Mouse (Mus musculus): ENCODE results near the gene Stk11.
A peak's percentile ranks its signal among the peaks of the same experiment; 100 is the strongest.

The Stk11 gene

DNA sequence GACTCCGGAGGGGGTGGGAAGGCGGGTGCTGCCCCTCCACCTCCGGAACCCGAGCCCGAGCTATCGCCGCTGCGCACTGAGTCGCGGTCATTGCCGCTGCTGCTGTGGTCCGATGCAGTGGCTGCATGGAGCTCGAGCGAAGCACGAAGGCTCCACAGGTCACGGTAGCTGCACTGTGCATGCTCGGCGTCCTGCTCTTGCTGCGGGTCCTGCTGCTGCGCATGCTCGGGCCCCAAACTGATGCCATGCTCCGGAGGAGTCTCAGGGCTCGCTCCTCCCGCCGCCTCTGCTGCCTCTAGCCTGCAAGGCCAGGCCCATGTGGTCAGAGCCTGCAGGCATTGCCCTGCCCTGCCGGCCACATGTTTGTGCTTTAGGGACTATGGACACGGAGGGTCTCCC, 16.3 kb downstream of the Stk11 start:
- DNase-seq, result no peak

DNA sequence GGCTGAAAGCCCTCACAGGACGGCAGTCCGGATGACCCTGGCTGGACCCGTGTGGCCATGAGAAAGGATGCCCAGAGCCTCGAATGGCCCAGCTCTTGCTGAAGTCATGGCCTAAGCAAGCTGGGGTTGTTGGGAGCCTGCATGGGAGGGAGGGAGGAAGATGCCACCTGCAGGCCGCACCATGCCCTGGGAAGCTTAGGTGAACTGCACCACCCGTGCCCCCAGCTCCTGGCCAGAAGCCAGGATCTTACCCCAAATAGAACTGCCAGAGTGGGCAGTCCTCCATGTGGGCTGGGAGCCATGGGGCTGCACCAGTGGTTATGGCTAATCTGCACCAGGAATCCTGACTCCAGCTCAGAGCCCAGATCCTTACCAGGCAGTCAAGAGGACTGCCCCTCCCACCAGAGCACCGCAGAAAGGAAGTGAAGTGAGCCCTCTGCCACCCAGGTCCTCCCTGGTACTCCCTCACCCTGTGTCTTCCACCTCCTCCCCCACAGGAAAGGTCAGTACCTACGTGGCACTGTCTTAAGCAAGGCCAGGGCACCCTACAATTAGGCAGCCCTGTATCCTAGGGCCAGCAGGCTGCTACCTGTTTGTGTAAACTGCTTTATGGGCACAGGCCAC, 17.7 kb downstream of the Stk11 start:
- peak; percentile 45 for DNase-seq

- DNase-seq, result no peak
Observed at GRCm38 (mm10) chr10:80134421-80134820, 18.8 kb downstream of the Stk11 start.

DNA sequence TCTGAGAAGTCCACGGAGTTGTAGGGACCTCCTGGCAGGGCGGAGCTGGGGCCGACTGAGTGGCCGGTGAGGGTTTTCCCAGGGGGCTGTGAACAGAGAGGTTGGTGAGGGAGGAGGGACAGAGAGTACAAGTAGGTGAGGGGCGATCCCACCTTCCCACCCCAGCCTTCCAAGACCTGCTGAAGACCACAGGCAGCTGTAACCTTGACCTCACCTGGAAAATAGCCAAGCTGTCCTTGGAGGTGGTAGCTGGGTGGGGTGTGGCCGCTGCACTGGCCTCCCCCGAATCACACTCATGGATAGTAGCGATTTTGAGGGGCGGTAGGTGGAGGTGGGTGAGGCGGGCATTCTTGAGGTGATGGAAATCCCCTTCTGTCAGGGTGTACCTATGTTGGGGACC, 19.6 kb downstream of the Stk11 start:
- DNase-seq, result no peak

DNA sequence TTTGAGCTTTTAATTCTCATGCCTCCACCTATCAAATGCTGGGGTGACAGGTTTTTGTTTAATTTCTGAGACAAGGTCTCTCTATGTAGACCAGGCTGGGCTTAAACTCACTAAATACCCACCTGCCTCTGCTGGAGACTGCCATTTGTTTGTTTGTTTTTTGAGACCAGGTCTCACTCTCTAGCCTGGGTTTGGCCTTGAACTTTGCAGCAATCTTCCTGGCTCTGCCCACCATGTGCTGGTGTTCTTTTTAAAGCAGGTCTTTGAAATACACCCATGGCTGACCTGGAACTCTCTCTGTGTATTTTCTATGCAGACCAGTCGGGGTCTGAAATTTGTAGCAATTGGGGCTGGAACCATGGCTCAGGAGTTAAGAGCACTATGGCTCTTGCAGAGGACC, 20.0 kb downstream of the Stk11 start:
- no peak for DNase-seq

DNA sequence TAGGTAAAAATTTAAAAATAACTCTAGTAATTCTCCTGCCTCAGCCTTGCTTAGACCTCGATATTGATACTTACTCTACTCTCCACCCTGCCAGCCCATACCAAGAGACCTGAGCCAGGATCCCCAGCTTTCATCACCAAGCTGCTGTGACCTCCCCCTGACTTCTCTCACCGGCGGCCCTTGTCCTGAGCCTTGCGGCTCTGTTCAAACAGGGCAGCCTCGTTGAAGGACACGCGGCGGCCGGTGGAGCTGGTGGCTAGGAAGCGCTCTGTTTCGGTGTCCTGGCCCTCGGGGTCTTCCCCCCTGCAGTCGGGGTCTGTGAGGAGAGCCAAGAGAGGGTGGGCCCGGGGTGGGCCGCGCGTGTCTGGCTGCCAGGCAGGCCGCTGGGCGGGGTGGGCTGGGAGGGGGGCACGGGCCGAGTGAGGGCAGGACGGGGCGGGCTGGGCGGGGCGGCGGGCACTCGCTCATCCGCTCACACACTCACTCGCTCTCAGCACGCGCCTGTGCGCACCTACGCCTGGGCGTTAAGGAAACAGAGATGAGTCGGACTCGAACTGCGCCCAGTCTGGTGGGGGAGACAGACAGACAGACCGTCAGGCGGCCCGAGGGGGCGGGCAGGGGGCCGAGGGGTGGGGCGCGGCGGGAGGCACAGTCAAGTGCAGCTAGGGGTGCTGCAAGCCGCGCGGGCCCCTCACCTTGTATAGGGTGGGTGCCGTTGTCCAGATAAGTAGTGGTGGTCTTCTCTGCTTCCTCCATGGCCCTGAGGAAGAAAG, 20.8 kb downstream of the Stk11 start:
- DNase-seq, result no peak

- no peak for DNase-seq
Observed at GRCm38 (mm10) chr10:80136952-80137625, 21.5 kb downstream of the Stk11 start.

DNA sequence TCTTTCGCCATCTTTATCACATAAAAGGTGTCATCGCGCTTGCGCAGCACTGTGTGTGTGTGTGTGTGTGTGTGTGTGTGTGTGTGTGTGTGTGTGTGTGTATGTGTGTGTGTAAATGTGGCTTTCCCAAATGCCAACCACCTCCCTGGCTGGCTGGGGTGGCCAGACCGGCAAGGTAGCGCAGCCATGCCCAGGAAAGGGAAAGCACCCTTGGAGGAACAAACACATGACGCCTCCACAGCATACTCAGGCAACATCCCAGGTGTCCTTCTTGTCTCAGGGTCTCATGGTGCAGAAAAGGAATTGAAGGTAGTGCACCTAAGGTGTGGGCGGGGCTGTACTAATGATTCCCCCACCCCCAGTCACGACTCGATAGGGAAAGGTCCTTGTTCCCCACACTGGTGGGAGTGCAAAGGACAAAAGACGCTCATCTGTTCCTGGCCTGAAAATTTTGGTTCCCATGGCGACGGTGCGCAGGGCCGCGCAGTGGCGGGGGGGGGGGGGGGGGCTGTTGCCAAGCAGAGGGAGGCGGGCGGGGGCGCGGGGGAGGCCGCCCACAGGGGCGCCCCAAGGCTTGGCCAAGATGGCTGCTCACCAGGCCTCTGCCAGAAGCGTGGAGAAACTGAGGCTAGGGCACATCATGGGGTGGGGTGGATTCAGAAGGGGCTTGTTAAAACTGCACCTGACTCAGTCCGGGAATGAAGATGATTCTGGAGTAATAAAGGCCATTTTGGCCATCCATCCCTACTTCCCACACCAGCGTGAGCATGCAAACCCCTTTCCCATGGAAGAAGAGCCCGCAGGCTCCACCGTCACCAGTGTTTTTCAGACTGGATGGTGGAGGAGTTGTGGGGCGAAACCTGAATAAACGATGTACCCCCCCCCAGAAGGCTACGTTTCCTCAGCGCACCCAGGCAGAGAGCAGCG, 22.3 kb downstream of the Stk11 start:
- no peak for DNase-seq

- peak; percentile 61 for DNase-seq
Observed at GRCm38 (mm10) chr10:80138553-80139438, 23.2 kb downstream of the Stk11 start, which contains the start of gene Atp5d. Gene Atp5d (plus strand): TSS chr10:80138632.

GRCm38 (mm10) chr10:80139439-80139775, 23.8 kb downstream of the Stk11 start:
- no peak for DNase-seq

DNA sequence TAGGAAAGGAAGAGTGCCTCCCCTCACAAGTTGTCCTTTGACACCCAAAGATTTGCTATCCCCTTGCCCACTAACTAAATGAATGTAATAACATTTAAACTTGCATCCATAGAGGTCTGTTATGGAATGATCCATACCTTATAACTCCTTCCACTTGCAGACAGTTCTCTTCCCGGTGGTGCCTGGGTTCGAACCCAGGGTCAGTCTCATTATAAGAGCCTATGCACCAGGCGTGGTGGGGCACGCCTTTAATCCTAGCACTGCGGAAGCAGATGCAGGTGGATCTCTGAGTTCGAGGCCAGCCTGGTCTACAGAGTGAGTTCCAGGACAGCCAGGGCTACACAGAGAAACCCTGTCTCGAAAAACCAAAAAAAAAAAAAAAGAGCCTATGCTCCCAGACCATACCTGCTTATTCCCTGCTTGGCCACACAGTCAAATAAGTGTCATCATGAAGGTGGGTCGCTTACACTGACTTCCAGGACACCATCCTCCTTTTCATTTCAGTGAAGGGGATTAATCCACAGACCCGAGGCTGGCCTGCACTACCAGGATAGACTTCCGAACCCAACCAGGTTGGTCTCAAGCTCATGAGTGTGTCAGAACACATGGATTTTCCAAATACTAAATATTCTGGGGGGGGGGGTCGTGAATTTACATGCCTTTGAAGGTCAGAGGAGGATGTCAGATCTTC, 24.5 kb downstream of the Stk11 start:
- peak; percentile 35 for DNase-seq

- DNase-seq, result no peak
Observed at GRCm38 (mm10) chr10:80140666-80141035, 25.0 kb downstream of the Stk11 start, which contains the start of gene Cbarp. Gene Cbarp (minus strand): TSS chr10:80140835.

GRCm38 (mm10) chr10:80141243-80141642, 25.6 kb downstream of the Stk11 start:
- peak; percentile 97 for DNase-seq

GRCm38 (mm10) chr10:80141786-80142529, 26.4 kb downstream of the Stk11 start:
- DNase-seq, result peak; percentile 98

GRCm38 (mm10) chr10:80142530-80142925, 26.9 kb downstream of the Stk11 start:
- peak; percentile 85 for DNase-seq

- DNase-seq, result no peak
Observed at GRCm38 (mm10) chr10:80143664-80144063, 28.1 kb downstream of the Stk11 start.

GRCm38 (mm10) chr10:80144159-80144558, 28.6 kb downstream of the Stk11 start:
- DNase-seq, result peak; percentile 37

DNA sequence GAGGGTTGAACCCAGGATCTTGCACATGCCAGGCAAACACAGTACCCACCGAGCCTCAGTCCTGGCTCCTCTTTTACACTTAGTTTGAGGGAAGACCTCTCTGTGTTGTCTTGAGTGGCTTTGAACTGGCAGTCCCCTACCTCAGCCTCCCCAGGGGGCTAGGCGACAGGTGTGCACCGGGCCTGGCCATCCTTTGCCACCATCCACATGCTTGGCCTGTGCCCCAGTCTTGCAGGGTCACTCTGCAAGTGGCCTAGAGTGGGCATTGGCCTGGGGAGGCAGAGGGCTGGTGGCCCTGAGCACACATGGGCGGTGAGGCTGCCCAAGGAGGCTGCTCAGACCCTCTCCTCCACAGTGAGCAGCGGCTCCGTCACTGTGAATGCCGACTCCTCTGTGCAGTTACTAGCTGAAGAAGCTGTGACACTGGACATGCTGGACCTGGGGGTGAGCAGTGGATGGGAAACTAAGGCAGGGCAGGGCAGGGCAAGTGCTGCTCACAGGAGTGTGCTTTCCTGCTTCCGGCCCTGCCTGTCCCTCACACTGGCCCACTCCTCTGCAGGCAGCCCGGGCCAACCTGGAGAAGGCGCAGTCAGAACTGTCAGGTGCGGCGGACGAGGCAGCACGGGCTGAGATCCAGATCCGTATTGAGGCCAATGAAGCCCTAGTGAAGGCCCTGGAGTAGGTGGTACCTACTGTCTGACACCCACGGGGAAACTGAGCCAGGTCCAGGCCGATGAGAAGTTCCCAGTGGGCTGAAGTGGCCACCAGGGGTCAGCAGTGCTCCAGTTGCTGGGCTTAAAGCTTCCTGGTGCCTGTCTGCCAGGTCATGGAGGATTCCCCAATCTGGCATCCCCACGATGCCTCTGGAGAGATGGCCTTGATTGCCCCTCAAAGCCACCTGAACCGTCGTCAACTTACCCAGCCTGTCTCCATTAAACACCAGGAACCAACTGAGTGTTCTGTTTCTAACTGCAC, 29.5 kb downstream of the Stk11 start:
- peak; percentile 79 for DNase-seq

DNA sequence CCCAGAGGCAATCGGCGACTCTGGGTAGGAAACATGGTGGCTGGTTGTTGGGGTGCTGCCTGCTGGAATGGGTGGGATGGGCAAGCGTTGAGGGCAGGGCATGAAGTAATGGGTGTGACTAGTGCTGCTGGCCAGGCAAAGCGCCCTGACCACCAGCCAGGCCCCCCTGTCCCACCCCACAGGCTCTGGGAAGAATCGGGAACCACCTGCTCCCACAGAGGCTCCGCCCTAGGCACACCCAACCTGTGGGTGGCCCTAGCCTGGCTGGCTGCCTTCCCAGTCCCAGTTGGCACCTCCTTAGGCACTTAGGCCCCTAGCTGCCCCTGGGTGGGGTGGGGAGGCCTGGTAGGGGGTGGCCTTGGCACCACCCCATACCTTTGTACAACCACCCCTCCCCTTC, 30.3 kb downstream of the Stk11 start:
- peak; percentile 84 for DNase-seq
